Mouse (Mus musculus): ENCODE results near the gene Tut4. TPM values are rescaled to one million over a fixed set of nuclear protein-coding genes. Genes with fewer than 3 reads are reported as not detected.

The Tut4 gene
- total and polyA plus RNA-seq, 3 experiments = 19.6 to 29.7 (median 21.8) TPM

DNA sequence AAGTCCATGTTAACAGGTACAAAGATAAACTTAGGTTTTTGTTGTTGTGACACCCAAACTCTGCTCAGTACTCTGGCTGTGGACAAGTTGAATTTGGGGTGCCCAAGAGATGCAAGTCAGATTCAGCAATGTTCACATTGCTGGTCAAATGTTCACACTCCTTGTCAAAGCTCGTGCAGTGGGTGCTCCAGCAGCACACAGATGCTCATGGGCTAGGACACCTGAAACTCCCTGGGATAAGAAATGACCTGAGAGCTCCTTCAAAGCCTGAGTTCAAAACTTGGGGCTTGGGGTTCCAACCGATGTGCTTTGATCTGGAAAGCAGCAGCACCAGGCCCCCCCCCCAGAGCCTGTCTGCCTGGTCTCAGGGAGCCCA is 27.7 kb upstream of the Tut4 start:
- Histone ChIP-seq H3K79me2 (replicated peaks; ENCODE audit: control insufficient read depth, insufficient read depth, low read length) (no peaks in the 10 kb centered on the region), H3K9ac (ENCODE audit: low read depth, low read length) (no peak overlapping the region), H3K36me3 (ENCODE audit: control insufficient read depth, insufficient read depth, low read length) (no peaks in the 10 kb centered on the region), H3K27me3 (ENCODE audit: control insufficient read depth, insufficient read depth, low read length) (no peaks in the 10 kb centered on the region), H3K27ac (no peak overlapping the region), H3K4me1 (ENCODE audit: control insufficient read depth, insufficient read depth, low read length) (no peaks in the 10 kb centered on the region), H3K4me3 (no peak overlapping the region)
- TF ChIP-seq POLR2A (IDR thresholded peaks at IDR 0.05; ENCODE audit: insufficient read depth, low read depth, low read length) = no peak
- no peak for TF ChIP-seq CTCF (IDR thresholded peaks at IDR 0.05)
- no peak for TF ChIP-seq EP300 (IDR thresholded peaks at IDR 0.05; ENCODE audit: insufficient read depth, low read depth, low read length)
- no peak for DNase-seq
- 69% methylated on average over 2 of the region's 2 CpGs for WGBS
- intact Hi-C loops (cut with DNase I) = no loop called here

DNA sequence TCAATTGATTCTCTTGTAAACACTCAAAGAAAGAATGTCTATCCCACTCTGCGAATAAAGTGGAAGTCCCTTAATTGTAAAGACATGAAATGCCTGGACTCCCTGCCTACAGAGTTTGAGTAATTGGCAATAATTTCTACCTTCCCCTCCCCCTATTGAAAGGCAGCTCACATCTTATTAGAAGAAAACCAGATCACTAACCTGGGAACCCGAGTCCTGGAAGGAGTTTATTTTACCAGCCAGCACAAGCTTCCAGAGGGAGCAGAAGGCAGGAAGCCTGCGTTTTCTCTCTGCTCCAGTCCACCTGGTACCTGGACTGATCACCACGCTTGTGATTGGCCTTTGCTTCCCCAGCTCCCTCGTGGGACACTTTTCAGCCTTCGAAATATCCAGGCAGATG is 25.9 kb upstream of the Tut4 start:
- Histone ChIP-seq H3K4me1 (ENCODE audit: control insufficient read depth, insufficient read depth, low read length) (no peaks in the 10 kb centered on the region), H3K79me2 (replicated peaks; ENCODE audit: control insufficient read depth, insufficient read depth, low read length) (no peaks in the 10 kb centered on the region), H3K27me3 (ENCODE audit: control insufficient read depth, insufficient read depth, low read length) (no peaks in the 10 kb centered on the region), H3K36me3 (ENCODE audit: control insufficient read depth, insufficient read depth, low read length) (no peaks in the 10 kb centered on the region), H3K4me3 (no peak overlapping the region), H3K27ac (no peak overlapping the region), H3K9ac (ENCODE audit: low read depth, low read length) (no peak overlapping the region)
- DNase-seq = no peak
- 33% methylated on average over 6 of the region's 6 CpGs for WGBS
- intact Hi-C loops (cut with DNase I) = no loop called here
- TF ChIP-seq EP300 (IDR thresholded peaks at IDR 0.05; ENCODE audit: insufficient read depth, low read depth, low read length) (no peak), CTCF (IDR thresholded peaks at IDR 0.05) (no peak), POLR2A (IDR thresholded peaks at IDR 0.05; ENCODE audit: insufficient read depth, low read depth, low read length) (no peak)

DNA sequence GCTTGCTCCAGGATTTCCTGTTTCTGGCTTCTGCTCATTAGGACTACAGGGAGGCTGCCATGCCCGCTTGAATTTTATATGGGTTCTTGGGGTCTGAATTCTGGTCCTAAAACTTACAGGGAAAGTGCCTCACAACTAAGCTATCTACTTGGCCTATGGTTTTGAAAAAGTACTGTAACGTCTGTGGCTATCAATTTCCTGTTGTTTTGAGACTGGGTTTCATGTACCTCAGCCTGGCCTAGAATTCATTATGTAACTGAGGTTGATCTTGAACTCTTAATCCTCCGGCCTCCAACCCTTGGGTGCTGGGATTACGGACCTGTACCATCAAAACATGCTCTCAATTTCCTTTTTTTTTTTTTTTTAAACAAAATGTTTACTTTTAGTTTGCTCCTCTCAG is 25.0 kb upstream of the Tut4 start:
- intact Hi-C loops (cut with DNase I) = no loop called here
- H3K9ac ChIP-seq (ENCODE audit: low read depth, low read length) = no peak overlapping the region
- no peak overlapping the region for H3K4me3 ChIP-seq
- no peak overlapping the region for H3K27ac ChIP-seq
- TF ChIP-seq EP300 (IDR thresholded peaks at IDR 0.05; ENCODE audit: insufficient read depth, low read depth, low read length) (no peak), CTCF (IDR thresholded peaks at IDR 0.05) (no peak), POLR2A (IDR thresholded peaks at IDR 0.05; ENCODE audit: insufficient read depth, low read depth, low read length) (no peak)
- no peaks in the 10 kb centered on the region for H3K36me3 ChIP-seq (ENCODE audit: control insufficient read depth, insufficient read depth, low read length)
- no peak for DNase-seq
- H3K4me1 ChIP-seq (ENCODE audit: control insufficient read depth, insufficient read depth, low read length) = no peaks in the 10 kb centered on the region
- 67% methylated on average over 4 of the region's 4 CpGs for WGBS
- H3K79me2 ChIP-seq (replicated peaks; ENCODE audit: control insufficient read depth, insufficient read depth, low read length) = no peaks in the 10 kb centered on the region
- H3K27me3 ChIP-seq (ENCODE audit: control insufficient read depth, insufficient read depth, low read length) = no peaks in the 10 kb centered on the region

DNA sequence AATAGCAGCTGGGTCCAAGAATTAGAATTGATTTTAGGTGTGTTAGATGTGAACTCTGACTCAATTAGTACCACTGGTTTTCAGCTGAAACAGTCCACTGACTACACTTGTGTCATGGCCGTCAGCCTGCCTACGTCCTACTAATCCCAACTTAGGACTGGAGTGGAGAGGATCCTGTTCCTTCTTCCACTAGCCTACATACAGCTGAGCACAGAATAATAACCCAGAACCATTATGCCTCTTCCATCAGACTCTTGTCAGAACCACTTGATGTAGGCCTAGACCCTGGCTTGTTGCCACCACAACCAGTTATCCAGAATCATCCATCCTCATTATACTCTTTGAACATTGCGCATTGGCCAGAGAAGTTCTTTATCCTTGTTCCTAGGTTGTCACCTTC is 24.4 kb upstream of the Tut4 start:
- TF ChIP-seq CTCF (IDR thresholded peaks at IDR 0.05) (no peak), EP300 (IDR thresholded peaks at IDR 0.05; ENCODE audit: insufficient read depth, low read depth, low read length) (no peak), POLR2A (IDR thresholded peaks at IDR 0.05; ENCODE audit: insufficient read depth, low read depth, low read length) (no peak)
- Histone ChIP-seq H3K9ac (ENCODE audit: low read depth, low read length) (no peak overlapping the region), H3K27me3 (ENCODE audit: control insufficient read depth, insufficient read depth, low read length) (no peaks in the 10 kb centered on the region), H3K36me3 (ENCODE audit: control insufficient read depth, insufficient read depth, low read length) (no peaks in the 10 kb centered on the region), H3K79me2 (replicated peaks; ENCODE audit: control insufficient read depth, insufficient read depth, low read length) (no peaks in the 10 kb centered on the region), H3K4me1 (ENCODE audit: control insufficient read depth, insufficient read depth, low read length) (no peaks in the 10 kb centered on the region), H3K27ac (no peak overlapping the region), H3K4me3 (no peak overlapping the region)
- intact Hi-C loops (cut with DNase I) = no loop called here
- WGBS = 100% methylated on average over 3 of the region's 3 CpGs
- DNase-seq = no peak

DNA sequence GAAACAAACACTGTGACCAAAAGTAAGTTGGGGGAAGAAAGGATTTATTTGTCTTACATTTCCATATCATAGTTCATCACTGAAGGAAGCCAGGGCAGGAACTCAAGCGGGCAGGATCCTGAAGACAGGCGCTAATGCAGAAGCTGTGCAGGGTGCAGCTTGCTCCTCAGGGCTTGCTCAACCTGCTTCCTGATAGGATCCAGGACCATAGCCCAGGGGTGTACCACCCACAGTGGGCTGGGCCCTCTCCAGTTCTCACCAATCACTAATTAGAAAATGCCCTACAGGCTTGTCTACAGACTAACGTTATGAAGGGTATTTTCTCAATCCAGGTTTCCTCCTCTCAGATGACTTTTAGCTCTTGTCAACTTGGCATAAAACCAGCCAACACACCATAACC is 23.6 kb upstream of the Tut4 start:
- 82% methylated on average over 3 of the region's 3 CpGs for WGBS
- no peak for DNase-seq
- Histone ChIP-seq H3K4me3 (no peak overlapping the region), H3K79me2 (replicated peaks; ENCODE audit: control insufficient read depth, insufficient read depth, low read length) (no peaks in the 10 kb centered on the region), H3K36me3 (ENCODE audit: control insufficient read depth, insufficient read depth, low read length) (no peaks in the 10 kb centered on the region), H3K9ac (ENCODE audit: low read depth, low read length) (no peak overlapping the region), H3K4me1 (ENCODE audit: control insufficient read depth, insufficient read depth, low read length) (no peaks in the 10 kb centered on the region), H3K27me3 (ENCODE audit: control insufficient read depth, insufficient read depth, low read length) (no peaks in the 10 kb centered on the region), H3K27ac (no peak overlapping the region)
- TF ChIP-seq POLR2A (IDR thresholded peaks at IDR 0.05; ENCODE audit: insufficient read depth, low read depth, low read length) = no peak
- no peak for TF ChIP-seq EP300 (IDR thresholded peaks at IDR 0.05; ENCODE audit: insufficient read depth, low read depth, low read length)
- no peak for TF ChIP-seq CTCF (IDR thresholded peaks at IDR 0.05)
- intact Hi-C loops (cut with DNase I) = no loop called here

DNA sequence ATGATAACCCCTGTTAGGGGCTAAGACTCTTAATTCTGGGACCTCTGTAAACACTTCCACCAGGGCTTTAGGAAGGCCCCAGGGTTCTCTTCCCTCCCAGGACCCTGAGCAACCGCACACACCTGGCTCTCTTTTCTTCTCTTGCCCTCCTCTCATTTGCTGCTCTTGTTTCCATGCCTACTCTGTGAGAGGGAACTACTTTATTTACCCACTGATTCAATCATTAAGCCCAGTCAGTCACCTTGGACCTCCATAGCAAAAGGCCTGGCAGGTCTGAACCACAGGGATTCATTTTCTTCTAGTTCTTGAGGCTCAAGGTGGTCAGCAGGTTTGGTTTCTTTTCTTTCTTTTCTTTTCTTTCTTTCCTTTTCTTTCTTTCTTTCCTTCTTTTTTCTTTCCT is 23.0 kb upstream of the Tut4 start:
- Histone ChIP-seq H3K27ac (no peak overlapping the region), H3K27me3 (ENCODE audit: control insufficient read depth, insufficient read depth, low read length) (no peaks in the 10 kb centered on the region), H3K4me1 (ENCODE audit: control insufficient read depth, insufficient read depth, low read length) (no peaks in the 10 kb centered on the region), H3K9ac (ENCODE audit: low read depth, low read length) (no peak overlapping the region), H3K4me3 (no peak overlapping the region), H3K79me2 (replicated peaks; ENCODE audit: control insufficient read depth, insufficient read depth, low read length) (no peaks in the 10 kb centered on the region), H3K36me3 (ENCODE audit: control insufficient read depth, insufficient read depth, low read length) (no peaks in the 10 kb centered on the region)
- no peak for TF ChIP-seq CTCF (IDR thresholded peaks at IDR 0.05)
- TF ChIP-seq EP300 (IDR thresholded peaks at IDR 0.05; ENCODE audit: insufficient read depth, low read depth, low read length) = no peak
- TF ChIP-seq POLR2A (IDR thresholded peaks at IDR 0.05; ENCODE audit: insufficient read depth, low read depth, low read length) = no peak
- intact Hi-C loops (cut with DNase I) = no loop called here
- no peak for DNase-seq
- 93% methylated on average over 1 of the region's 1 CpGs for WGBS
